Mouse (Mus musculus) kidney, postnatal 25 days (tissue): ENCODE data around the gene Duxbl2.
"Not testable (repeated sequence)": the region's sequence is repeated elsewhere in the genome, so short reads cannot be mapped to it uniquely, and the experiment has no call there.

Experiments used
- DNase-seq, 2 experiments: peaks; one replicate each; pipeline ENCODE4 v3.0.0; 2021; ENCODE audit warnings: mixed read lengths in 2 of 2

Gene Duxbl2

DNA sequence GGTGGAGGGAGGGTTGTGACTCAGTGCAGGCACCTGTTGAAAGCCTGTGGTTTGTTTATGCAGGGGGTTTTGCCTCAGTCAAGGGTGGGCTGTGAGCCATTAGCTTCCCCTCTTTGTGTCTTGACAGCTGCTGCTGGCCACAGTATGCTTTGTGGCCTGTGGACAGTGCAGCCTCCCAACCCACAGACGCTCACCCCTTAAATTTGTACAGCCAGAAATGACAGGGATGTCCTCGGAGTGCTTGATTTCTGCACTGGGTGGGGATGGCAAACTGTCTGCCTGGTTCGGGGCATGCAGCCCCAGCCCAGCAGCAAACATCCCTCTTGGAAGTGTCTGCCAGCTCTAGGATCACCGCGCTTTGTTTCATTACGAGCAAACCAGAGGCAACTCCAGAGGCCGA lies at the start of gene Duxbl2:
Duxbl2 (plus strand) TSS at position 200 of the 400 bp plus-strand sequence.
- DNase-seq: not testable (repeated sequence)

DNA sequence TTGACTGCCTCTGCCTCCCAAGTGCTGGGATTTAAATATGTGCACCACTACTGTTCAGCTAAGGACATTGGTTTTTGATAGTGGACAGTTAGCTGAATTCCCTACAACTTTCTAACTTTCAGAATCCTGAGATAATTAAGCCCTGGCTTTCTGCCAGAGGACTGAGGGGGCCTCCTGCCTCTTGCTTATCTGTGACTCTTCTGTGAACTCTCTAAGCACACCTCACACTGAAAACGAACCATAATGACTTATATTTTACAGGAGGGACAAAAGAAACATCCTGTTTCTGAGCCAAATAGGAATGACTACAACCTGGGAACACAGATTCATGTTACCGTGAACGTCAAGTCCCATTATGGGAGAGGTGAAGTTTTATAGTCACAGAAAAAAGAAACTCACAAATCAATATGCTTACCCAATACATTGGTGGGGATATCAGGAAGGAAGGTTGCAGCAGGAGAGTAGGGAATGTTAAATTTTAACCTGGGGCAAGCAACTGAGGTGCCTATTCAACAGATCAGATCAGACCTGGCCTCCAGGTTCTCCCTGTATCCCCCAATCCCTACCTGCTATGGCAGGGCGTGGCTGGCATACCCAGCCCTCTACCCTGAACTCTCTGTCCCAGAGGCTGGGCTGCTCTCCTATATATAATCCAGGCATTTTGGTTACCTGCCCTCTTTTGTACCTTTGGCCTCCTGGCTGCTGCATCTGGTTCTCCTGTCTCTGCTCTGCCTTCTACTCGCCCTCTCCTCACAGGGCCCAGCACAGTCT lies 41.3 kb upstream of the Duxbl2 start:
- DNase-seq: not testable (repeated sequence)

DNA sequence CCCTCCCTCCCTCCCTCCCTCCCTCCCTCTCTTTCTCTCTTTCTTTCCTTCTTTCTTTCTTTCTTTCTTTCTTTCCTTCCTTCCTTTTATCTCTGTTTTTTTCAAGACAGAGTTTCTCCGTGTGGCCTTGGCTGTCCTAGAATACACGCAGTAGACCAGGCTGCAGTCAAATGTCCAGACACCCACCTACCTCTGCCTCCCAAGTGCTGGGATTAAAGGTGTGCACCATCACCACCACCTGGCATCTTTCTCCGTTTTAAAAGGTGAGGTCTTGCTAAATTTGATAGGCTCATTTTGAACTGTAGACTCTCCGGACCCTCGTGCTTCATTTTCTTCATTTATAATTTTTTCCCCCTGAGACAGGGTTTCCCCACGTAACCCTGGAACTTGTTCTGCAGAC lies 36.9 kb upstream of the Duxbl2 start, which contains the start of gene Cphx2:
Cphx2 (plus strand) TSS at position 301 of the 400 bp plus-strand sequence.
- DNase-seq: not testable (repeated sequence)

DNA sequence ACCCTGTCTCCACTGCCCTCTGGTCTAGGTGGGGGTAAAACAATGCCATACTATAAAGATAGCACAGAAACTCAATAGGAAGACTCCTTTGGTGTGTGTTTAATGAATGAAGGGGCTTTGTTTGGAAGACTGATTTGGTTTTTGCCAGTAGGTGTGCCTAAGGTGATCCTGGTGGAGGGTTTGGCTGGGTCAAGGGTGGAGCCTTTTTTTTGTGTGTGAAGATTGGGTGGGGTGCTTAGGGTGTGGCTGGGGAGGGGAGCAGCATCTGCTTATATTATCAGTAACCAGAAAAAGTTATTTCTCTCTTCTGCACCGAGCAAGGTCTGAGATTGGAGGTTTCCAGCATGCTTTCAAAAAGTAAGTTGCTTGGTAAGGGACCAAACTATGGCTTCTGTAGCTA lies 36.2 kb upstream of the Duxbl2 start, which contains the start of gene Cphx3:
Cphx3 (plus strand) TSS at position 301 of the 400 bp plus-strand sequence.
- DNase-seq: not testable (repeated sequence)

DNA sequence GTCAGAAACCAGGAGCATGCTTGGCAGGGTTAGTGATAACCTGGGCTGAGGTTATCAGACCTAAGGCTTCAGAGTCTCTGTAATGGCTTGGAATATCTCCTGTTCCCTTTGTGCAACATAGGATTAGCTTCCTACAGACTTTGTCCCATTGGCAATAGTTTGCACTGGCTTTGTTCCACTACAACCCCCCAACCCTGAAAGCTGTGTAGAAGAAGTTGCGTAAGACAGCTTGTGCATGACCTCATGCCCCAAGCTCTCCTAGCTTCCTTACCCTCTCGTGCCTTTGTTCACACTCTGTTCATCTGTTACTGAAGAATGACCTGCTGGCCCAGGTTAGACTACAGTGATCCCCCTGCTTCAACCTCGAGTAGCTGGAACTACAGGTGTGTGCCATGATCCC lies 20.5 kb upstream of the Duxbl2 start:
- not testable (repeated sequence) for DNase-seq

DNA sequence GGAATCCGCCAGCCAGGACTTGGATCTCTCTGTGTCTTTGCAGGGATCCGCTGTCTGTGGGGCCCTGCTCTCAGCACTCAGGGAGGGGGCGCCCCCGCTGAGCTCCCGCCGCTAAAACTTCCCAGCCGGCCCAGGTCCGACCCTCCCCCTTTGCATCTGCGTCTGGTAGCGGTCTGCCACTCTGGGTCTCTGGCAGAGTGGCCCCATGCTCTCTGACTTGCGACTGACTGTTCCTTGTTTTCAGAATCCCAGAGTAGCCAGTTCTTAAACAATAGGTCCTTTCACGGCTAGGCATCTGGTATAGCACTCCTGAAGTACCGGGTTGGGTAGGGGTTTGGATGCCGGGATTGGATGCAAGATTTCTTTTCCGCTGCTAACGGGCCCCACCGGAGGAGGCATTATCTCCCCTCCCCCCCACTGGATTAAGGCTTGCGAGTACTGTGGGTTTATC lies 426 bp downstream of the Duxbl2 start:
- not testable (repeated sequence) for DNase-seq

DNA sequence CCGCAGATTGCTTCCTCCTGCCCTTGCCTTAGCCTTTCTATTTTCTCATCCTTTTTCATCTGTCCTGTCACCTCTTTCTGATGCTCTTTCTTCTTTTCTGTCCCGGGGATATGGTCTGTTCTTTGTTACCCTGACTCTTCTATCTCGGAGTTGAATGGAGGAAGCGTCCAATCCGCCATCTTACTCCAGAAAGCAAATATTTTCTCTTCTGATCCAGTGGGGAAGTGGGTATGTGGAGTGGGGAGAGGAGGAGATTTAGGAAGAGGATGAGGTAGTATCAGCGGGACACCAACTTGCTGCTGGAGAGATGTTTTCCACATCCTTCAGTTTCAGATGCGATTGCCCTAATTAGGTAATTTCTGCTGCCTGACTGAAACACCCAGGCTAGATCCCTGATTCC lies 946 bp downstream of the Duxbl2 start:
- DNase-seq: not testable (repeated sequence)

DNA sequence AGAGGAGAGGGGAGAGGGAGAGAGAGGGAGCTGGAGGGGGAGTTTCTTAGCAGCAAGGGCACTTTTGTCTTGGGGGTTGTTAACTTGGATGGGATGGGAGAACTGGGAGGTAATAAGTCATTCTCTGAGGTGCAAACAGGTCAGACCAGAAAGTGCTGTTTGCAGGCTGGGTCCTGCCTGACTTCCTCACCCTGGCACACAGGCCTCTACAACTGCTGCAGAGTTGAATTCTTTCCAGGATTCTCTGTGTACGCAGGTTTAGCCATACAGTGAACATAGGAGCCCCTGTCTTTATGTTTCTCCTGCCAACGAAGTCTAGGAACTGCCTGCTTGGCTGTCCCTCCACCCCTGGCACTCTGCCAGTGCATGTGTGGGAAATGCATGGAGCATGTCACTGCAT lies 28.9 kb downstream of the Duxbl2 start:
- DNase-seq: not testable (repeated sequence)

DNA sequence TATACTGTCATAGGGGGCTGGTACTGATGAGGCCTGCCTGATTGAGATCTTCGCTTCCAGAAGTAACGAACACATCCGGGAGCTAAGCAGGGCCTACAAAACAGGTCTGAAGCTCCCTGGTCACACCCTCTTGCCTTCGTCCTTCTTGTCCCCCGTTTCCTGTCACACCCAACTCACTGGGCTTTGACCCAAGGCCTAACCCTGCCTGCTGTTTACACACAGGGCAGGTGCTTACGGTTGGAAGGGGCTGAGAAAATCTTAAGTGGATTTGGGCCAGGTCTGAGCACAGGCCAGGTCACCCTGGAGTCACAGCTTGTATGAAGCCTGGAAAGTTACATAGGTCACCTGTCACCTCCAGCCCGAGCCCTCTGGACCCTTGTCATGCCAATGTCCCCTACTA lies 37.9 kb downstream of the Duxbl2 start:
- DNase-seq: not testable (repeated sequence)

DNA sequence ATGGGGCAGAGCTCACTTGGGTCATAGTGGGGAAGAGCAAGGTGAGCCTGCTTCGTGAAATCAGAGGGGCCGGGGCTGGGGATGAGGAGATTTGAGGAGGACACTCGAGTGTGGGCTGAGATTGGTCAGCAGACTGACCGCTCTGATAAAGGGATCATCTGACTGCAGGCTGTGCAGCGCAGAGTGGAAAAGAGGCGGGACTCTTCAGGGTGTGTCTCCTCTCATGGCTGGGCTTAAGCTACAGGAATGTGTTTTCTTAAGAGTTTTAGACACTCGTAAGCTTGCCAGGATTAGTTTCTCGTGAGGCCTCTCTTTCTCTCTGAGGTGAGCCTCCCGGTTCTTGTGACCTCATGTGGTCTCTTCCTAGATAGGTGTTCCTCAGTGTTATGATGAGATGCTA lies 43.0 kb downstream of the Duxbl2 start:
- not testable (repeated sequence) for DNase-seq

DNA sequence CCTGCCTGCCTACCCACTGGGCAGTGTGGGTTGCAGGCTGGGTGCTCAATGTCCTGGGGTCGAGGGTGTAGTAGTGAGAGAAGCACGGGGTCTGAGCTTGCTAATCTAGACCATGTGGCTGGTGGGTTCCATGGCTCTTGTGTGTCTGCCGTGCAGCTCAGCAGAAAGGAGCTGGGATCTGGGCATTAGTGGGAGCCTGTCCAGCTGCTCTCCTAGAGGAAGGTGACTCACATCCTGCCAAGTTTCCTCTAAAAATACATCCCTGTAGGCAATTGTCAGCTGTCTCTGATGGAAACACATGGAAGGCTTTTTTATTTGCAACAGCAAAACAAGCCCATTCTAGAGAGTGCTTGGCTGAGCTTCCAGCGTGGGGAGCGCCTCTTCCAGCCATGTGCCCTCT lies 44.3 kb downstream of the Duxbl2 start:
- not testable (repeated sequence) for DNase-seq

DNA sequence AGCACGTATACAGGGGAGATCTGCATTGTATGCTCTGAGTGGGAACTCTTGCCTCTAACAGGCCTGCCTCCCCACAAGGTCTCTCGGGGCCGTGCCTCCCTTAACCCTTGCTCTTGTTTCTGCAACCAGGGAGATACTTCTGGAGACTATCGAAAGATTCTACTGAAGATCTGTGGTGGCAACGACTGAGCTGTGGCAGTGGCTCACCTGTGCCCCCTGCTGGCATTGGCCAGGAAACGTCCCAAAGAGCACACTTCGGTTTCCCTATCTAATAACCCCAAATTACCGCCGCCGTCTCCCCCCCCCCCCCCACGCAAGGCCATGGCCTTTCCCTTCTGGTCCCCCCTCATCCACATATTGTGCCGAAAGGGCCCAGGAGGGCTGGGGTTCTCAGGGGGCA lies 47.1 kb downstream of the Duxbl2 start:
- DNase-seq: not testable (repeated sequence)

DNA sequence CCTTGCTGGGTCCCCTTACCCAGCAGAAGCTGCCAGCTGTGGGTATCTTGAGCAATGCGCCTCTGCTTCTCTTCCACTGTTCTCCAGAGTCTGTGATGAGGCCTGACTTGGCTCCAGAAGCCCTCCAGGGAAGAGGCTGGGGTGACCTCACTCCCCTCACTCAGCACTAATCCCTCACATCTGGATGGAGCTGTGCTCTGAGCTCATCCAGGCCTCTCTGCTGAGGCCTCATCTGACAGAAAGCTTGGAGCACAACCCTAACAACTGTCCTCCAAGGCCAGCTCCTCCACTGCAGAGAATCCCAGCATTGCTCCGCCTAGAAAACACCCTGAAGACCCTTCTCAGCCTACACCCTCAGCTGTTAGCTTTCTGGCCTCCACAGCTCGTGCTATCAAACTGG lies 55.8 kb downstream of the Duxbl2 start:
- not testable (repeated sequence) for DNase-seq

DNA sequence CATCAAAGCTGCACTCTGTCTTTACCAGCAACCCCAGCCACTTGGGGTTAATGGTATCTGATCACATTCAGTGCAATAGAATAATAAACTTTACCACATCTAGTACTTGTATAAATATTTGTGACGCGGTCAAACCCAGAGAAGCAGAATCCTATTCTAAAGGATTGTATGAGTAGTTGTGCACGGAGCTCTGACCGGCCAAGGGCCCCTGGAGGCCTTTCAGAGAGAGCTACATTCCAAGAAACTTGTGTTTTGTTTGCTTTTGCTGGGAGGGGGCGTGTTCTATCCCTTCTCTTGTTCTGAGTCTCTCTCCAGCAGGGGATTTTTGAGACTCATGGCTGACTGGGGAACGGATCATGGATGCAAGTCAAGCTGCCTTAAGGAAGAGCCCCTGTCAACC lies 56.9 kb downstream of the Duxbl2 start:
- not testable (repeated sequence) for DNase-seq
